In the genomic region with DNA sequence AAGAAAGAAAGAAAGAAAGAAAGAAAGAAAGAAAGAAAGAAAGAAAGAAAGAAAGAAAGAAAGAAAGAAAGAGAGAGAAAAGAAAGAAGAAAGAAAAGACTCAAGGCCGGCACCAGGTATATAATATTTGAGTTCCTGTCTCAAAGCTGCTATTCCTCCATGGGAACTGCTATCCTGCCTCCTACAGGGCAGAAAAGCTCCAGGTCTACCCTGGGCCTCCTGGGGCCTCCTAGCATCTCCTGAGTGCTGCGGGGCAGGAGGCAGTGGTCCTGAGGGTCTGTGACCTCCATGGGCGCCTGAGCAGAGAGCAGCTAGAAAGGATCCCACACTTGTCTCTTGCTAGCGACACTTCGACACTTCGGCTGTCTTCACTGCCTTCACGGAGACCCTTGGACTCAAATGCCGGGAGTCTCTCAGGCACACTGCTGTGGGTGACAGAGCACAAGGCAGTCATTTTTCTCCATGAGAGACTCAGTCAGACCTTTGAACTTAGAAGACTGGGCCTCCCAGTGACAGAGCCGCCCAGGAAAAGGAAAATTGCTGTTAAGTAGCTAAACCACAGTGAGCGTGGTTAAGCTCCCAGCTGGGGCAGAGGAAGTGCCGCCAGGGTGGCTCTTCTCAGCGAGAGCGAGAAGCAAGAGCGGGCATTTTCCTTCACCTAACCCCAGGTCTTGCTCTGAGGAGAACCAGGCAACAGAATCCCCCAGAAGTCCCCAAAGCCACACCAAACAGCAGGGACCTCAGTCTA, we compare ENCODE assay signal across 9 mouse cellular contexts. TPM values are rescaled to one million over a fixed set of nuclear protein-coding genes. Genes with fewer than 3 reads are reported as not detected.
DNase-seq lines count a peak whose midpoint lies in the region; ATAC-seq and TF ChIP-seq lines count a peak whose summit lies in the region.
"Had no signal": no experiment of that assay in that cellular context is flagged by ENCODE, and none has a peak within 500 bp of the region (broad histone marks: within the 10 kb centered on the region; RNA-seq: fewer than 3 reads in every experiment).

No protein-coding gene starts in this region.

- H3K27ac ChIP-seq in lung, embryonic 15.5 days, result 0 out of 2 replicates have a peak overlapping the region, but pooled peaks have one; percentile 33
- H3K27ac ChIP-seq in forebrain, postnatal 0 days (ENCODE audit: low read depth, low read length), result peak overlapping the region; percentile 48; the same call in 1 of the 2 replicates
- H3K27ac ChIP-seq in liver, embryonic 15.5 days (replicated peaks), result 0 out of 2 replicates have a peak overlapping the region, but pooled peaks have one; percentile 42
- H3K27ac ChIP-seq: limb, embryonic 13.5 days had no signal

- no peak for DNase-seq in lung, postnatal 25 days (ENCODE audit: low spot score)
- no peak for DNase-seq in forebrain, postnatal 0 days
- DNase-seq in thymus, postnatal 14 days, result peak; percentile 86
- DNase-seq in c-Kit-positive CD71-positive TER-119-positive erythroid progenitor cells, embryonic 14.5 days (ENCODE audit: low spot score), result no peak
- no peak for DNase-seq in cerebellum, postnatal 10 days
- DNase-seq in left cerebral cortex, postnatal 4 days, result no peak

- H3K4me1 ChIP-seq in lung, embryonic 15.5 days, result peaks cover 36% of the 10 kb centered on the region
- H3K4me1 ChIP-seq in forebrain, postnatal 0 days (ENCODE audit: insufficient read depth), result peaks cover 26% of the 10 kb centered on the region
- peaks cover 10% of the 10 kb centered on the region for H3K4me1 ChIP-seq in liver, embryonic 15.5 days (replicated peaks)

- H3K4me2 ChIP-seq in lung, embryonic 15.5 days, result no peak overlapping the region
- no peak overlapping the region for H3K4me2 ChIP-seq in forebrain, postnatal 0 days (ENCODE audit: low read depth)
- no peak overlapping the region for H3K4me2 ChIP-seq in liver, embryonic 15.5 days
- H3K4me2 ChIP-seq: limb, embryonic 13.5 days had no signal

- H3K36me3 ChIP-seq in lung, embryonic 15.5 days, result no peaks in the 10 kb centered on the region
- H3K36me3 ChIP-seq in forebrain, postnatal 0 days (ENCODE audit: insufficient read depth), result no peaks in the 10 kb centered on the region; the same call in 1 of the 2 replicates
- H3K36me3 ChIP-seq in liver, embryonic 15.5 days (replicated peaks), result no peaks in the 10 kb centered on the region
- H3K36me3 ChIP-seq: limb, embryonic 13.5 days had no signal

- no peak for ATAC-seq in lung, embryonic 15.5 days (ENCODE audit: borderline replicate concordance, extremely low read depth, low FRiP score, low TSS enrichment)
- ATAC-seq in forebrain, postnatal 0 days, result no peak
- ATAC-seq in liver, embryonic 15.5 days (ENCODE audit: insufficient read depth), result no peak

- no peak overlapping the region for H3K4me3 ChIP-seq in lung, embryonic 15.5 days
- no peak overlapping the region for H3K4me3 ChIP-seq in forebrain, postnatal 0 days (ENCODE audit: low read depth, low read length)
- H3K4me3 ChIP-seq in liver, embryonic 15.5 days (replicated peaks), result no peak overlapping the region
- H3K4me3 ChIP-seq: limb, embryonic 13.5 days had no signal

- no peak for TF ChIP-seq CTCF in forebrain, postnatal 0 days (IDR thresholded peaks at IDR 0.05; ENCODE audit: low read depth)

- H3K27me3 ChIP-seq in lung, embryonic 15.5 days, result peaks cover 20% of the 10 kb centered on the region; the same call in 1 of the 2 replicates
- no peaks in the 10 kb centered on the region for H3K27me3 ChIP-seq in forebrain, postnatal 0 days (ENCODE audit: insufficient read depth, low read length)
- no peaks in the 10 kb centered on the region for H3K27me3 ChIP-seq in liver, embryonic 15.5 days

- H3K9me3 ChIP-seq in lung, embryonic 15.5 days, result no peaks in the 10 kb centered on the region
- H3K9me3 ChIP-seq in forebrain, postnatal 0 days (ENCODE audit: low read length), result no peaks in the 10 kb centered on the region
- no peaks in the 10 kb centered on the region for H3K9me3 ChIP-seq in liver, embryonic 15.5 days (replicated peaks)
- H3K9me3 ChIP-seq: limb, embryonic 13.5 days had no signal

- intact Hi-C loops in left cerebral cortex, postnatal 4 days (cut with DNase I), result no loop called here

- H3K9ac ChIP-seq in lung, embryonic 15.5 days, result no peak overlapping the region
- no peak overlapping the region for H3K9ac ChIP-seq in forebrain, postnatal 0 days
- H3K9ac ChIP-seq in liver, embryonic 15.5 days, result no peak overlapping the region
- H3K9ac ChIP-seq: limb, embryonic 13.5 days had no signal

- WGBS in lung, embryonic 15.5 days, result 42% methylated on average over 14 of the region's 14 CpGs
- 48% methylated on average over 14 of the region's 14 CpGs for WGBS in forebrain, postnatal 0 days
- 34% methylated on average over 14 of the region's 14 CpGs for WGBS in liver, embryonic 15.5 days (ENCODE audit: insufficient replicate concordance)

RNA-seq across cellular contexts. Expression of a gene that starts 35.7 kb away (rescaled TPM):
- 0.05 and 0.08 TPM in 2 replicates for polyA plus RNA-seq in lung, embryonic 15.5 days (2015; fragmentation: Nextera tagmentation; extraction: Ambion mirVana)
- total RNA-seq in forebrain, postnatal 0 days (2014; rRNA removed), result 1.5 and 1.6 TPM in 2 replicates
- polyA plus RNA-seq in forebrain, postnatal 0 days (2015; fragmentation: Nextera tagmentation; extraction: Ambion mirVana), result 0.35 and 0.48 TPM in 2 replicates
- polyA plus RNA-seq in liver, embryonic 15.5 days (2015; fragmentation: Nextera tagmentation; extraction: Ambion mirVana), result 0.05 TPM in 2 replicates
- 1 to 10 TPM; 1.4 to 2.0 TPM for total RNA-seq in left cerebral cortex, postnatal 4 days (2021)

RNA-seq across cellular contexts. Expression of a gene that starts 43.7 kb away (rescaled TPM):
- polyA plus RNA-seq in lung, embryonic 15.5 days (2015; fragmentation: Nextera tagmentation; extraction: Ambion mirVana), result 22.0 and 23.8 TPM in 2 replicates
- 19.2 and 20.3 TPM in 2 replicates for total RNA-seq in forebrain, postnatal 0 days (2014; rRNA removed)
- 17.7 and 18.6 TPM in 2 replicates for polyA plus RNA-seq in forebrain, postnatal 0 days (2015; fragmentation: Nextera tagmentation; extraction: Ambion mirVana)
- polyA plus RNA-seq in liver, embryonic 15.5 days (2015; fragmentation: Nextera tagmentation; extraction: Ambion mirVana), result 9.9 and 11.6 TPM in 2 replicates
- total RNA-seq in left cerebral cortex, postnatal 4 days (2021), result 10 to 100 TPM; 12.5 to 15.6 TPM

RNA-seq across cellular contexts. Expression of a gene that starts 44.1 kb away (rescaled TPM):
- 10.5 and 12.3 TPM in 2 replicates for polyA plus RNA-seq in lung, embryonic 15.5 days (2015; fragmentation: Nextera tagmentation; extraction: Ambion mirVana)
- 5.4 and 7.6 TPM in 2 replicates for total RNA-seq in forebrain, postnatal 0 days (2014; rRNA removed)
- polyA plus RNA-seq in forebrain, postnatal 0 days (2015; fragmentation: Nextera tagmentation; extraction: Ambion mirVana), result 8.8 and 9.9 TPM in 2 replicates
- polyA plus RNA-seq in liver, embryonic 15.5 days (2015; fragmentation: Nextera tagmentation; extraction: Ambion mirVana), result 5.1 and 6.0 TPM in 2 replicates
- 10 to 100 TPM; 18.1 to 18.2 TPM for total RNA-seq in left cerebral cortex, postnatal 4 days (2021)

RNA-seq across cellular contexts. Expression of a gene that starts 45.5 kb away (rescaled TPM):
- 14.6 and 15.8 TPM in 2 replicates for polyA plus RNA-seq in lung, embryonic 15.5 days (2015; fragmentation: Nextera tagmentation; extraction: Ambion mirVana)
- total RNA-seq in forebrain, postnatal 0 days (2014; rRNA removed), result 18.6 and 26.2 TPM in 2 replicates
- 14.0 and 16.4 TPM in 2 replicates for polyA plus RNA-seq in forebrain, postnatal 0 days (2015; fragmentation: Nextera tagmentation; extraction: Ambion mirVana)
- 19.5 and 21.1 TPM in 2 replicates for polyA plus RNA-seq in liver, embryonic 15.5 days (2015; fragmentation: Nextera tagmentation; extraction: Ambion mirVana)
- 10 to 100 TPM; 24.4 to 25.8 TPM for total RNA-seq in left cerebral cortex, postnatal 4 days (2021)
